Mouse (Mus musculus) intestine, postnatal 0 days (tissue): ENCODE measurements around the gene Cyth2. TPM values are rescaled to one million over a fixed set of nuclear protein-coding genes. Genes with fewer than 3 reads are reported as not detected.

ENCODE experiments used
- ATAC-seq: fragments of 200-750 bp; cut with Nextera tagmentation; 2 replicates; pipeline ENCODE4 v1.8.0; 2017; ENCODE audit warnings: mild to moderate bottlenecking, moderate TSS enrichment, moderate library complexity
- H3K27ac ChIP-seq: fragments of 300-500 bp; sonication (generic); 2 replicates; pipeline ENCODE4 v1.5.1; 2014; ENCODE audit warnings: mild to moderate bottlenecking, low read depth, low read length, moderate library complexity
- H3K27me3 ChIP-seq: fragments of 300-500 bp; sonication (generic); replicated peaks from 2 replicates; pipeline ENCODE4 v1.6.1; 2014; ENCODE audit warnings: low read length, mixed read lengths; ENCODE audit not compliant: control insufficient read depth, insufficient read depth
- H3K36me3 ChIP-seq: fragments of 300-500 bp; sonication (generic); 2 replicates; pipeline ENCODE4 v1.6.1; 2014; ENCODE audit warnings: mild to moderate bottlenecking, moderate library complexity; ENCODE audit not compliant: control insufficient read depth, insufficient read depth
- H3K4me1 ChIP-seq: fragments of 300-500 bp; sonication (generic); replicated peaks from 2 replicates; pipeline ENCODE4 v1.6.1; 2014; ENCODE audit warnings: antibody characterized with exemption, low read length, mixed read lengths; ENCODE audit not compliant: control insufficient read depth, insufficient read depth
- H3K4me2 ChIP-seq: fragments of 300-500 bp; sonication (generic); replicated peaks from 2 replicates; pipeline ENCODE4 v1.6.1; 2014; ENCODE audit warnings: low read depth, mild to moderate bottlenecking, moderate library complexity
- H3K4me3 ChIP-seq: fragments of 300-500 bp; sonication (generic); 2 replicates; pipeline ENCODE4 v1.5.1; 2014; ENCODE audit warnings: low read depth, low read length
- H3K9ac ChIP-seq: fragments of 300-500 bp; sonication (generic); 2 replicates; pipeline ENCODE4 v1.6.1; 2014; ENCODE audit warnings: mild to moderate bottlenecking, low read depth, low read length
- H3K9me3 ChIP-seq: fragments of 300-500 bp; sonication (generic); 2 replicates; pipeline ENCODE4 v1.6.1; 2016; ENCODE audit warnings: mixed run types; ENCODE audit not compliant: control insufficient read depth
- CTCF ChIP-seq: sonication (generic); IDR thresholded peaks from 2 replicates; pipeline ENCODE4 v1.5.1; 2016; ENCODE audit warnings: low read depth, mild to moderate bottlenecking, control low read depth, antibody characterized with exemption, moderate library complexity
- WGBS: fragments of 180-500 bp; shearing (Covaris S2); extraction: QIAGEN DNeasy Blood & Tissue Kit; methylation state at CpG from one replicate; pipeline ENCODE4 v1.1.7; 2014; 5-methylcytosine and 5-hydroxymethylcytosine counted together
- polyA plus RNA-seq: library from polyadenylated mRNA; unstranded; fragments of >200 nt; fragmentation: Nextera tagmentation; extraction: Ambion mirVana; gene quantifications from 2 replicates; pipeline ENCODE4 v1.2.1, GENCODE M21; 2015

The Cyth2 gene
- polyA plus RNA-seq, 1 experiment from 2014 or later: 66.4 TPM

DNA sequence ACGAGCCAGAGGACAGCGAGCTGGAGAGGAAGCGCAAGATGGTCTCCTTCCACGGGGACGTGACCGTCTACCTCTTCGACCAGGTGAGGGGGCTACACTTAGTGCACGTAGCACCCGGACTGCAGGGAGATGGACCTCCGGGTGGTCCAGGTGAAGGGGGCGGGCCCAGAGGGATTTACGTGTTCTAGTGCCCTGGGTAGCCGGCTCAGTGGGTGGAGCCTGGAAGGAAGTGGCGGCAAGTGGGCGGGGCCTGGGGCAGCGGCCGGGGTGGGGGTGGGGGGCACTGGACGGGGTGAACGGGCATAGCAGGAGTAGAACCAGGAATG is 15.9 kb downstream of the Cyth2 start:
- Histone ChIP-seq H3K27me3 (peaks cover 10% of the 10 kb centered on the region; the same call in 1 of the 2 replicates), H3K9me3 (no peaks in the 10 kb centered on the region), H3K4me1 (no peaks in the 10 kb centered on the region), H3K4me2 (peak overlapping the region; percentile 93), H3K9ac (peak overlapping the region; percentile 37; the same call in 1 of the 2 replicates), H3K36me3 (no peaks in the 10 kb centered on the region; the same call in 1 of the 2 replicates), H3K27ac (no peak overlapping the region), H3K4me3 (peak overlapping the region; percentile 48)
- TF ChIP-seq CTCF: no peak
- 1% methylated on average over 19 of the region's 19 CpGs for WGBS
- ATAC-seq: no peak

DNA sequence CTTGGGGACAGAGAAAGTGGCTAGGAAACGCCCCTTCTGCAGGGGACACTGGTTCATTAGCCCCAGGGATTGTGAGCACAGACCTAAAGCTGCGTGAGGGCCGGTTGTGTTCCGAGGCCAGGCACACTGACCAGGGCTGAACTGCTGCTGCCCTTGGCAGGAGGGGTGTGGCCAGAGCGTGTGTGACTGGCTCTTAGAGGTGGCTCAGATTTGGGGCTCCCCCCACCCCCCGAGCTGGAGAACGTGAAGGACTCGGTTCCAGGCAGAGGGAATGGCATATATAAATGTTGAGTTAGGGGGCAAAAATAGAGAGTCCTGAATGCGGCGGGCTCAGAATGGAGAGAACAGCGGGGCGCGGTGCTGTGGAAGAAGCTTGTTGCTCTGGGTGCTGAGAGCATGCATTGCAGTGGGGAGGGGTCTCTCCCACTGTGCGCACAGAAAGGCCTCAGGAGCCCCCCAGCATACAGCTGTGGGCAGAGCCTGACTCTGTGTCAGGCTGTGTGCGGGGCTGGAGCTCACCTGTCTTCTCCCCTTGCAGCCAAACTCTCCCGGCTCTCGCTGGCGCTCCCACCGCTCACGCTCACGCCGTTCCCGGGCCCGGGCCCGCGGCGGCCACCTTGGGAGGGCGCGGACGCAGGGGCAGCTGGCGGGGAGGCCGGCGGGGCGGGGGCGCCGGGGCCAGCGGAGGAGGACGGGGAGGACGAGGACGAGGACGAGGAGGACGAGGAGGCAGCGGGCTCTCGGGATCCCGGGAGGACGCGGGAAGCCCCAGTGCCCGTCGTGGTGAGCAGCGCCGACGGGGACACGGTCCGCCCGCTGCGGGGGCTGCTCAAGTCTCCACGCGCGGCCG is 16.5 kb downstream of the Cyth2 start:
- TF ChIP-seq CTCF: no peak
- WGBS: 5% methylated on average over 46 of the region's 60 CpGs
- no peaks in the 10 kb centered on the region for H3K9me3 ChIP-seq
- no peak overlapping the region for H3K27ac ChIP-seq
- peak overlapping the region; percentile 93 for H3K4me2 ChIP-seq
- H3K36me3 ChIP-seq: no peaks in the 10 kb centered on the region; the same call in 1 of the 2 replicates
- peak overlapping the region; percentile 37; the same call in 1 of the 2 replicates for H3K9ac ChIP-seq
- peak overlapping the region; percentile 48 for H3K4me3 ChIP-seq
- no peak for ATAC-seq
- no peaks in the 10 kb centered on the region for H3K4me1 ChIP-seq
- H3K27me3 ChIP-seq: peaks cover 10% of the 10 kb centered on the region; the same call in 1 of the 2 replicates

DNA sequence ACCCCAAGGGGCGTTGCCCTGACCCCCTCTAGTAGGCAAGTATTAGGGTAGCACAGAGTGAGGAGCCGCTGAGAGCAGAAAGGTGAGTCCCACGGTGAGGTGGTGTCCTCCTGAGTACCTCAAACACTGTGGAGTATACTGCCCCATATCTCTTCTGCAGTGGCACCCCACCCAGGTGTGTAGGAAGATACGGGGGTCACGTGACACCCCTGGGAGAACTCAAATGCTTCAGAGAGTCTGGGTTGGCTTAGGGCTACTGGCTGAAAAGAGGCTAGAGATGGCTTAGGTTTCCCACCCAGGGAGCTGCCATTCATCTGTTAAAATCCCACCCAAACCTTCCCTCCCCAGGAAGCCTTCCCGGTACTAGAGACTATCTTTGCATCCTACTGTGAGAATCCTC is 17.4 kb downstream of the Cyth2 start:
- Histone ChIP-seq H3K27ac (no peak overlapping the region), H3K4me1 (no peaks in the 10 kb centered on the region), H3K36me3 (no peaks in the 10 kb centered on the region; the same call in 1 of the 2 replicates), H3K4me2 (no peak overlapping the region), H3K4me3 (no peak overlapping the region), H3K27me3 (peaks cover 10% of the 10 kb centered on the region; the same call in 1 of the 2 replicates), H3K9me3 (no peaks in the 10 kb centered on the region), H3K9ac (no peak overlapping the region)
- no peak for TF ChIP-seq CTCF
- WGBS: 51% methylated on average over 6 of the region's 6 CpGs
- ATAC-seq: no peak

DNA sequence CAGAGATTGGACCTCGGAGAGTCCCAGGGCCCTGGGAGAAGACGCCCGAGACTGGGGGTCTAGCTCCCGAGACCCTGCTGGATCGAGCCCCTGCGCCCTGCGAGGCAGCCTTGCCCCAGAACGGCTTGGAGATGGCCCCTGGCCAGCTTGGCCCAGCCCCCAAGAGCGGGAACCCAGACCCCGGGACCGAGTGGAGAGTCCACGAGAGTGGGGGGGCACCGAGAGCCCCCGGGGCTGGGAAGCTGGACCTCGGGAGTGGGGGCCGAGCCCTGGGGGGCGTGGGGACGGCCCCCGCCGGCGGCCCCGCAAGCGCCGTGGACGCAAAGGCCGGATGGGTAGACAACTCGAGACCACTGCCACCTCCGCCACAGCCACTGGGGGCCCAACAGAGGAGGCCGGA is 19.4 kb downstream of the Cyth2 start:
- H3K4me3 ChIP-seq: no peak overlapping the region
- WGBS: 94% methylated on average over 29 of the region's 29 CpGs
- no peaks in the 10 kb centered on the region; the same call in 1 of the 2 replicates for H3K36me3 ChIP-seq
- no peak overlapping the region for H3K9ac ChIP-seq
- TF ChIP-seq CTCF: no peak
- no peak for ATAC-seq
- H3K9me3 ChIP-seq: no peaks in the 10 kb centered on the region
- H3K27ac ChIP-seq: no peak overlapping the region
- no peaks in the 10 kb centered on the region for H3K4me1 ChIP-seq
- H3K4me2 ChIP-seq: no peak overlapping the region
- peaks cover 10% of the 10 kb centered on the region; the same call in 1 of the 2 replicates for H3K27me3 ChIP-seq

DNA sequence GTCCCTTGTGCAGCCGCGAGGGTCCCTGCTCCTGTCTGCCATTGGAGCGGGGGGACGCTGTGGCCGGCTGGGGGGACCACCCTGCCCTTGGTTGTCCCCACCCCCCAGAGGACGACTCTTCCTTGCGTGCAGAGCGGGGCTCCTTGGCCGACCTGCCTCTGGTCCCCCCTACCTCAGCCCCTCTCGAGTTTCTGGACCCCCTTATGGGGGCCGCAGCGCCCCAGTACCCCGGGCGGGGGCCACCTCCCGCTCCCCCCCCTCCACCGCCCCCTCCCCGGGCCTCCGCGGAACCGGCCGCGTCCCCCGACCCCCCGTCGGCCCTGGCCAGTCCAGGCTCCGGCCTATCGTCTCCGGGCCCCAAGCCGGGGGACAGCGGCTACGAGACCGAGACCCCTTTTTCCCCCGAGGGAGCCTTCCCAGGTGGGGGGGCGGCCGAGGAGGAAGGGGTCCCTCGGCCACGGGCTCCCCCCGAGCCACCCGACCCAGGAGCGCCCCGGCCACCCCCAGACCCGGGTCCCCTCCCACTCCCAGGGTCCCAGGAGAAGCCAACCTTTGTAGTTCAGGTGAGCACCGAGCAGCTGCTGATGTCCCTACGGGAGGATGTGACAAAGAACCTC is 20.3 kb downstream of the Cyth2 start:
- no peak for TF ChIP-seq CTCF
- no peaks in the 10 kb centered on the region; the same call in 1 of the 2 replicates for H3K36me3 ChIP-seq
- no peak for ATAC-seq
- H3K27me3 ChIP-seq: peaks cover 10% of the 10 kb centered on the region; the same call in 1 of the 2 replicates
- no peak overlapping the region for H3K9ac ChIP-seq
- H3K27ac ChIP-seq: no peak overlapping the region
- 87% methylated on average over 35 of the region's 44 CpGs for WGBS
- H3K4me2 ChIP-seq: no peak overlapping the region
- no peak overlapping the region for H3K4me3 ChIP-seq
- H3K4me1 ChIP-seq: no peaks in the 10 kb centered on the region
- no peaks in the 10 kb centered on the region for H3K9me3 ChIP-seq

DNA sequence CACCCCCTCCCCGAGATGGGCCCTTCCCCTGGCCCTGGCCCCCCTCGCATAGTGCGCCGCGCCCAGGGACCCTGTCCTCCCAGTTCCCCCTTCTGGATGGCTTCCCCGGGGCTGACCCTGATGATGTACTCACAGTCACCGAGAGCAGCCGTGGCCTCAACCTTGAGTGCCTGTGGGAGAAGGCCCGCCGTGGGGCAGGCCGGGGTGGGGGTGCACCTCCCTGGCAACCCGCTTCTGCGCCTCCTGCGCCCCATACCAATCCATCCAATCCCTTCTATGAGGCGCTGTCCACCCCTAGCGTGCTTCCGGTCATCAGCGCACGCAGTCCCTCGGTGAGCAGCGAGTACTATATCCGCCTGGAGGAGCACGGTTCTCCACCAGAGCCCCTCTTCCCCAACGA is 21.1 kb downstream of the Cyth2 start:
- TF ChIP-seq CTCF: no peak
- no peak overlapping the region for H3K4me2 ChIP-seq
- no peak for ATAC-seq
- H3K4me1 ChIP-seq: no peaks in the 10 kb centered on the region
- no peaks in the 10 kb centered on the region for H3K9me3 ChIP-seq
- H3K9ac ChIP-seq: no peak overlapping the region
- peaks cover 10% of the 10 kb centered on the region; the same call in 1 of the 2 replicates for H3K27me3 ChIP-seq
- 91% methylated on average over 23 of the region's 24 CpGs for WGBS
- H3K27ac ChIP-seq: no peak overlapping the region
- no peaks in the 10 kb centered on the region; the same call in 1 of the 2 replicates for H3K36me3 ChIP-seq
- H3K4me3 ChIP-seq: no peak overlapping the region
